ENCODE assay signal across 31 mouse cellular contexts in genomic region chr10:50983620-50984019, GRCm38 (mm10).
"Had no signal": no experiment of that assay in that cellular context is flagged by ENCODE, and none has a peak within 500 bp of the region (broad histone marks: within the 10 kb centered on the region; RNA-seq: fewer than 3 reads in every experiment).

No protein-coding gene starts in this region.

- H3K4me2 ChIP-seq: heart, embryonic 11.5 days; heart, embryonic 12.5 days; heart, embryonic 13.5 days; heart, embryonic 15.5 days; hindbrain, embryonic 12.5 days; hindbrain, embryonic 13.5 days; hindbrain, embryonic 14.5 days; hindbrain, embryonic 15.5 days; intestine, embryonic 15.5 days; kidney, embryonic 15.5 days had no signal

- H3K9me3 ChIP-seq: heart, embryonic 10.5 days; heart, embryonic 12.5 days; heart, embryonic 13.5 days; heart, embryonic 15.5 days; hindbrain, embryonic 10.5 days; hindbrain, embryonic 12.5 days; hindbrain, embryonic 13.5 days; hindbrain, embryonic 15.5 days; intestine, embryonic 15.5 days; kidney, embryonic 15.5 days had no signal

- H3K4me1 ChIP-seq: heart, embryonic 10.5 days; heart, embryonic 12.5 days; heart, embryonic 13.5 days; heart, embryonic 15.5 days; hindbrain, embryonic 10.5 days; hindbrain, embryonic 12.5 days; hindbrain, embryonic 13.5 days; hindbrain, embryonic 15.5 days; intestine, embryonic 15.5 days; kidney, embryonic 15.5 days had no signal

- H3K36me3 ChIP-seq: heart, embryonic 10.5 days; heart, embryonic 12.5 days; heart, embryonic 13.5 days; heart, embryonic 15.5 days; hindbrain, embryonic 10.5 days; hindbrain, embryonic 12.5 days; hindbrain, embryonic 13.5 days; hindbrain, embryonic 15.5 days; intestine, embryonic 15.5 days had no signal

- H3K9ac ChIP-seq: heart, embryonic 12.5 days; heart, embryonic 13.5 days; heart, embryonic 15.5 days; hindbrain, embryonic 12.5 days; hindbrain, embryonic 13.5 days; hindbrain, embryonic 14.5 days; hindbrain, embryonic 15.5 days; intestine, embryonic 15.5 days; kidney, embryonic 15.5 days had no signal

- H3K27me3 ChIP-seq: heart, embryonic 12.5 days; heart, embryonic 13.5 days; heart, embryonic 15.5 days; hindbrain, embryonic 12.5 days; hindbrain, embryonic 13.5 days; hindbrain, embryonic 15.5 days; intestine, embryonic 15.5 days; kidney, embryonic 15.5 days had no signal

- DNase-seq: heart, postnatal 14 days; heart, postnatal 36 days; heart, postnatal 4 days; kidney, adult 11 months; kidney, adult 18-20 months; kidney, adult 2 months; kidney, adult 8-10 months; kidney, adult 9 months; kidney, postnatal 10 days; kidney, postnatal 14 days; kidney, postnatal 25 days; kidney, postnatal 36 days; kidney, postnatal 4 days; layer of hippocampus, adult 9-11 months; layer of hippocampus, postnatal 36 days had no signal

- H3K4me3 ChIP-seq: heart, embryonic 10.5 days; heart, embryonic 12.5 days; heart, embryonic 13.5 days; heart, embryonic 15.5 days; hindbrain, embryonic 10.5 days; hindbrain, embryonic 12.5 days; hindbrain, embryonic 13.5 days; hindbrain, embryonic 15.5 days; intestine, embryonic 15.5 days; kidney, embryonic 15.5 days; layer of hippocampus, adult 2 months; left cerebral cortex, adult 2 months had no signal

- H3K27ac ChIP-seq: heart, embryonic 10.5 days; heart, embryonic 13.5 days; heart, embryonic 15.5 days; hindbrain, embryonic 10.5 days; hindbrain, embryonic 12.5 days; hindbrain, embryonic 13.5 days; hindbrain, embryonic 14.5 days; hindbrain, embryonic 15.5 days; hindbrain, postnatal 0 days; intestine, embryonic 15.5 days; kidney, embryonic 15.5 days; kidney, postnatal 0 days; layer of hippocampus, adult 2 months; left cerebral cortex, adult 2 months had no signal
